ENCODE assay signal across 8 mouse cellular contexts in the genomic region with DNA sequence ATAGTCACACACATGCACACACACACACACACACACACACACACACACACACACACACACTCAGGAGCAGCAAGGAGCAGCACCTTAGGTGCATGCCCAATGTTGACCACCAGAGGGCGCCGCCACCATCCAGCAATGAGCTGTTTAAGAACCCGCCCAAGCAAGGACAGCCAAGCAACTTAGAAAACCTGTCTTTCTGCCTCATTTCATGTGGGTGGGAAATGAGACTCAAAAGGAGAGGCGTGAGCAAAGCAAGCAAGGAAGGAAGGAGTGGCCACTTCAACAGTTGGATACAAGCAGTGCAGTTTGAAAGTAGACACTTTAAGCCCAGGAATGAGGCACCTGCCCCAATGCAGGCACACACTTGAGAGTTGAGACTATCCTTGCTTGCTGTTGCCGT.
A peak's percentile ranks its signal among the peaks of the same experiment; 100 is the strongest.
DNase-seq lines count a peak whose midpoint lies in the region; ATAC-seq and TF ChIP-seq lines count a peak whose summit lies in the region.
"Had no signal": no experiment of that assay in that cellular context is flagged by ENCODE, and none has a peak within 500 bp of the region (broad histone marks: within the 10 kb centered on the region; RNA-seq: fewer than 3 reads in every experiment).

No protein-coding gene starts in this region.

- H3K4me1 ChIP-seq in embryonic fibroblast, embryonic 13.5 days (ENCODE audit: control insufficient read depth, insufficient read depth, low read length): no peaks in the 10 kb centered on the region
- H3K4me1 ChIP-seq: neural tube, embryonic 12.5 days had no signal

- DNase-seq in MEL-GATA-1-ER (ENCODE audit: extremely low read depth, low read depth): peak; percentile 53
- DNase-seq in adrenal gland, postnatal 4 days (ENCODE audit: low spot score in 2 of 2): peak; percentile 49 to 64
- DNase-seq in heart, postnatal 36 days: peak; percentile 68 to 84
- peak; percentile 67 for DNase-seq in layer of hippocampus, postnatal 14 days (ENCODE audit: low spot score in 2 of 2)
- DNase-seq in spleen, postnatal 36 days (ENCODE audit: low spot score in 2 of 2): peak; percentile 38 to 47

- intact Hi-C loops in heart, postnatal 36 days (cut with DNase I): no loop called here

- TF ChIP-seq POLR2A in embryonic fibroblast, embryonic 13.5 days (IDR thresholded peaks at IDR 0.05; ENCODE audit: low read depth, low read length): no peak

- TF ChIP-seq CTCF in embryonic fibroblast, embryonic 13.5 days (IDR thresholded peaks at IDR 0.05; ENCODE audit: borderline replicate concordance, insufficient read depth, low read length): peak; percentile 92

- ATAC-seq in megakaryocyte progenitor cell, adult 5-6 weeks (replicated peaks; ENCODE audit: poor library complexity): peak; percentile 80

- H3K4me3 ChIP-seq in embryonic fibroblast, embryonic 13.5 days (ENCODE audit: insufficient read depth, low read length): no peak overlapping the region
- H3K4me3 ChIP-seq: neural tube, embryonic 12.5 days had no signal

- no peak overlapping the region for H3K27ac ChIP-seq in embryonic fibroblast, embryonic 13.5 days (ENCODE audit: insufficient read depth, low read length)
- H3K27ac ChIP-seq: neural tube, embryonic 12.5 days had no signal
